Mouse (Mus musculus): ENCODE results near the gene Gna15. TPM values are rescaled to one million over a fixed set of nuclear protein-coding genes. Genes with fewer than 3 reads are reported as not detected.

The Gna15 gene
- polyA plus RNA-seq, 1 experiment from 2014 or later: 1.7 TPM

DNA sequence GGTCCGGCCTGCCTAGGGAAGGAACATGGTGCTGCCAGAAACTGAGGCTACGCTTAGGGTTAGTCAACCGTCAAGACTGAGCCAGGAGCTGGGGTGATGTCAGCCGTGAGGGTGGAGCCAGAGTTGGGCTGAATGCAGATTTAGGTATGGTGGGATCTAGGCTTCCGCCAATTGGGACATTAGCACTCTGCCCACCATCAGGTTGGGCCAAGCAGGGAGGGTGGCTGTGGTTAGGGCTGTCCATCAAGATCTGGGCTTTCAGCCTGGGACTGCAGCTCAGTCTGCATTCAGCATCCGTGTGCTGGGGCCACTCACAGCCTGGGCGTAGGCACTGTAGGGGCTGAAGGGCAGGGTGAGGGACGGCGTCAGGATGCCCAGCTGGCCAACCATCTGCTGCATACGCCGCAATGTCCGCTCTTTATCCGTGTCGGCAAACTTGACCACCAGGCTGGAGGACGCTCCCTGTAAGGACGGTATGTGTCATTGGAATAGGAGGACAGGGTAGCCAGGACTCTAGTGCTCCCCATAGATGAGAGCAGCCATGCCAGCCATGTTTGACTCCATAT is 56.3 kb downstream of the Gna15 start:
- WGBS: 83% methylated on average over 16 of the region's 16 CpGs
- Histone ChIP-seq H3K27ac (ENCODE audit: low read depth) (no peak overlapping the region), H3K36me3 (ENCODE audit: insufficient read depth) (no peaks in the 10 kb centered on the region), H3K9ac (no peak overlapping the region), H3K27me3 (ENCODE audit: insufficient read depth, low read length) (peaks cover 50% of the 10 kb centered on the region), H3K9me3 (ENCODE audit: low read depth, low read length) (no peaks in the 10 kb centered on the region), H3K4me1 (ENCODE audit: insufficient read depth) (peaks cover 3% of the 10 kb centered on the region; the same call in 1 of the 2 replicates), H3K4me2 (no peak overlapping the region), H3K4me3 (ENCODE audit: low read depth, low read length) (no peak overlapping the region)
- no peak for TF ChIP-seq CTCF (IDR thresholded peaks at IDR 0.05; ENCODE audit: low read depth)
- DNase-seq (no peak), ATAC-seq (ENCODE audit: insufficient read depth) (no peak)

DNA sequence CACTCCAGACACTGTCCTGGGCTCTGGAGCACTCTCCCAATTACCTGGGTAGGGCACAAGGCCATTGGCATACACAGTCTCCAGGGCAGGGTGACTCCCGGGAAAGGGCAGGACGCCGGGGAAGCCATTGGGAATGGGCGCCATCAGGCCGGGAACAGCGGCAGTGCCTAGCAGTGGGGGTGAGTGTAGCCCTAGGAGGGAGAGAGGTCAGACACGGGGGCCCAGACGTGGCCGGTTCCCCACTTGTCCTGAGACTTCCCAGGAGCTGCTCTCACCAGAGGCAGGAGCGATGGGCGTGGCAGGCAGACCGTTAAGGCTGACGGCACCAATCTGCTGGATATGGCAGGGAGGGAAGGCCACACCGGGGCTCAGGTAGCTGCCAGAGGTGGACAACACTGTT is 57.1 kb downstream of the Gna15 start:
- no peak overlapping the region for H3K27ac ChIP-seq (ENCODE audit: low read depth)
- peaks cover 3% of the 10 kb centered on the region; the same call in 1 of the 2 replicates for H3K4me1 ChIP-seq (ENCODE audit: insufficient read depth)
- H3K27me3 ChIP-seq (ENCODE audit: insufficient read depth, low read length): peaks cover 50% of the 10 kb centered on the region
- no peak overlapping the region for H3K4me3 ChIP-seq (ENCODE audit: low read depth, low read length)
- ATAC-seq (ENCODE audit: insufficient read depth): no peak
- 49% methylated on average over 14 of the region's 14 CpGs for WGBS
- no peaks in the 10 kb centered on the region for H3K9me3 ChIP-seq (ENCODE audit: low read depth, low read length)
- no peak overlapping the region for H3K9ac ChIP-seq
- DNase-seq: no peak
- TF ChIP-seq CTCF (IDR thresholded peaks at IDR 0.05; ENCODE audit: low read depth): no peak
- H3K4me2 ChIP-seq: no peak overlapping the region
- no peaks in the 10 kb centered on the region for H3K36me3 ChIP-seq (ENCODE audit: insufficient read depth)

DNA sequence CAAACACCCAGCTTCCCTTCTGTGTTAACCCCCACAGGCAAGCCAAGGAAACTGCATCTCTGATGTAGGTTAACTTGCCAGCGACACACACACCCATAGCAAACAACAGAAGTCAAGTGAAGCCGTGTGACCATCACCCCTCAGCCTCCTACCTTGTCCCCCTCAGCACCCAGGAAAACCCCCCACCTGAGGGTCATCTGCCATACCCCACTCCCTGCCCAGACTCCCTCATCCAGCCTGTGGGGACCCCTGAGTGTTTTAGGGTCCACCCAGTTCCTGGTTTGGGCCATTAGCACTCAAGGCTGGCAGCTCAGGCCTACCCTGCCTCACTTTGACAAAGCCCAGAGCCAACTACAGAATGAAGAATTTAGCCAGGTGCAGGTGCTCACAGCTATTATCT is 58.0 kb downstream of the Gna15 start:
- no peak for TF ChIP-seq CTCF (IDR thresholded peaks at IDR 0.05; ENCODE audit: low read depth)

DNA sequence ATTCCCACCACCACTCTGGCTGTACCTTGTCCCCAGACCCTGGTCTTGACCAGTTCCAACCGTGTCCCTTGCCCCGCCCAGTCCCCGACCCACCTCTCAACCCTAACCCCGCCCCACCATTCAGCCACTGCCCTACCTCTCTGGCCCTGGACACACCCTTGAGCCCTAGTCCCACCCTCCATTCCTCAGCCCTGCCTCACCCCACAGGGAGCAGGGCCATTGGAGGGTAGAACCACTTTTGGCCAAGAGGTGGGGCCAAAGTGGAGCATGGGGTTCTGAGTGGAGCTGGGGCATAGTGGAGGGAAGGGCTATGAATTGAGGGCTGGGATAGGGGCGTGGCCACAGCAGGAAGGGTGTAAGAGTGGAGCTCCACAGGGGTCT is 58.8 kb downstream of the Gna15 start:
- 10% methylated on average over 5 of the region's 5 CpGs for WGBS
- H3K9ac ChIP-seq: no peak overlapping the region
- peaks cover 64% of the 10 kb centered on the region for H3K27me3 ChIP-seq (ENCODE audit: insufficient read depth, low read length)
- no peak for TF ChIP-seq CTCF (IDR thresholded peaks at IDR 0.05; ENCODE audit: low read depth)
- DNase-seq: no peak
- H3K9me3 ChIP-seq (ENCODE audit: low read depth, low read length): no peaks in the 10 kb centered on the region
- H3K36me3 ChIP-seq (ENCODE audit: insufficient read depth): no peaks in the 10 kb centered on the region
- H3K4me3 ChIP-seq (ENCODE audit: low read depth, low read length): no peak overlapping the region
- no peak overlapping the region for H3K4me2 ChIP-seq
- H3K4me1 ChIP-seq (ENCODE audit: insufficient read depth): peaks cover 3% of the 10 kb centered on the region; the same call in 1 of the 2 replicates
- H3K27ac ChIP-seq (ENCODE audit: low read depth): no peak overlapping the region
- peak; percentile 31; the same call in 1 of the 2 replicates for ATAC-seq (ENCODE audit: insufficient read depth)

More for the DNA sequence above, 58.0 kb downstream of the Gna15 start:
- Histone ChIP-seq H3K4me3 (ENCODE audit: low read depth, low read length) (no peak overlapping the region), H3K27ac (ENCODE audit: low read depth) (no peak overlapping the region), H3K27me3 (ENCODE audit: insufficient read depth, low read length) (peaks cover 56% of the 10 kb centered on the region), H3K9ac (no peak overlapping the region), H3K9me3 (ENCODE audit: low read depth, low read length) (no peaks in the 10 kb centered on the region), H3K4me1 (ENCODE audit: insufficient read depth) (peaks cover 3% of the 10 kb centered on the region; the same call in 1 of the 2 replicates), H3K36me3 (ENCODE audit: insufficient read depth) (no peaks in the 10 kb centered on the region), H3K4me2 (no peak overlapping the region)
- DNase-seq (no peak), ATAC-seq (ENCODE audit: insufficient read depth) (no peak)
- 85% methylated on average over 2 of the region's 2 CpGs for WGBS

DNA sequence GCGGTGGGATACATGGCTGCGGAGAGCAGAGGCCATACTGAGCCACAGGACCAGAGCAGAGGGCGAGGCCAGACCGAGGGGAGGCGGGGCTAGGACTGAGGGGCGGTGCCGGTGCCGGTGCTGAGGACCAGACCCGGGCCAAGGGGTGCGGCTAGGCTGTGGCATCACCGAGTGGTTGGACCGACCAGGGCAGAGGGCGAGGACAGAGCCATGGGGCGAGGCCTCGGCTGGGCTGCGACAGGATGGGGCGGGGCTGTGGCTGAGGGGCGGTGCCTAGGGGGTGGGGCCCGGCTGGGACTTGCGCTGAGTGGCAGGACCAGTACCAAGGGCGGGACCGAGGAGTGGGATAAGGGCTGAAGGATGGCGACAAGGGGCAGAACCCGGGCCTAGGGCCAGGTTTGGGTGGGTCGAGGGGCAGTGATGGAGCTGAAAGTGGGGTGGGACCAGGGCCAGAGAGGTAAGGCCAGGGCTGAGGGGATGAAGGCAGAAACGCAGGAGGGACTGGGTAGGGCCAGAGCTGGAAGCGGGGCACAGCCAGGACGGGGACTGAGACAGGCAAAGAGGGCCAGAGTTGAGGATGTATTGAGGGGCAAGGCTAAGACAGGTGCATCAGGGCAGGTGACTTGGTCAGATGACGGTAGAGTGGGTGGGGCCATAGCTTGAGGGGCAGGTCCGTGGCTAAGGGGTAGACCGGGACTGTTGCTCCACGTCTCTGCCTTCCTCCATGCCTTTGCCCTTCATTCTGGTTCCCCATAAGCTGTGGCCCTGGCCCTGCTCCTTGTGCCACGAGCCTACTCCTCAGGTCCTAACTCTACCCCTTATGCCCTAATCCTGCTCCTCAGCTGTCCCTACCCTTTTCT is 59.4 kb downstream of the Gna15 start:
- no peak overlapping the region for H3K9ac ChIP-seq
- peaks cover 70% of the 10 kb centered on the region for H3K27me3 ChIP-seq (ENCODE audit: insufficient read depth, low read length)
- ATAC-seq (ENCODE audit: insufficient read depth) (peak; percentile 77), DNase-seq (peak; percentile 52)
- no peaks in the 10 kb centered on the region for H3K9me3 ChIP-seq (ENCODE audit: low read depth, low read length)
- no peaks in the 10 kb centered on the region for H3K36me3 ChIP-seq (ENCODE audit: insufficient read depth)
- H3K4me2 ChIP-seq: peak overlapping the region; percentile 57
- no peak overlapping the region for H3K27ac ChIP-seq (ENCODE audit: low read depth)
- 4% methylated on average over 33 of the region's 33 CpGs for WGBS
- no peak for TF ChIP-seq CTCF (IDR thresholded peaks at IDR 0.05; ENCODE audit: low read depth)
- peak overlapping the region; percentile 29 for H3K4me3 ChIP-seq (ENCODE audit: low read depth, low read length)
- H3K4me1 ChIP-seq (ENCODE audit: insufficient read depth): peaks cover 3% of the 10 kb centered on the region; the same call in 1 of the 2 replicates

DNA sequence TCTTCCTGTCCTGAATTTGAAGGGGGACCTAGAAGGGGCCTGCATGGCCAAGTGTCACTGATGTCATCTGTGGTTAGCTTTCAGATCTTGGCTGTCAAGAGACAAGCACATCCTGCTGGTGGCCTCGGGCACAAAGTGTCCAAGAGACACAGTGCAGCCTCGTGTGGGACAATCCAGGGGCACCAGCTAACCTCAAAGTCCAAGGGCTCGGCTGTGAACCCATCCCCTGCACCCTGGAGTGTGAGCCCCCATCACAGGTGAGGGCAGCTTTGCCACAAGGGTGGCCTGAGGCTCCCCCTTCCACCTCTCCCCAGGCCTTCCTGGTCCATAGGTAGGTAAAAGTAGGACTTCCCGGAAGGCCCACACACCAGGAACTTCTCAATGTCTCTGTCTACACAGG is 60.5 kb downstream of the Gna15 start:
- no peaks in the 10 kb centered on the region for H3K9me3 ChIP-seq (ENCODE audit: low read depth, low read length)
- DNase-seq (no peak), ATAC-seq (ENCODE audit: insufficient read depth) (no peak)
- peaks cover 3% of the 10 kb centered on the region; the same call in 1 of the 2 replicates for H3K4me1 ChIP-seq (ENCODE audit: insufficient read depth)
- H3K36me3 ChIP-seq (ENCODE audit: insufficient read depth): no peaks in the 10 kb centered on the region
- TF ChIP-seq CTCF (IDR thresholded peaks at IDR 0.05; ENCODE audit: low read depth): no peak
- 61% methylated on average over 4 of the region's 4 CpGs for WGBS
- no peak overlapping the region for H3K4me3 ChIP-seq (ENCODE audit: low read depth, low read length)
- peaks cover 79% of the 10 kb centered on the region for H3K27me3 ChIP-seq (ENCODE audit: insufficient read depth, low read length)
- H3K4me2 ChIP-seq: no peak overlapping the region; the same call in 1 of the 2 replicates
- H3K9ac ChIP-seq: no peak overlapping the region
- H3K27ac ChIP-seq (ENCODE audit: low read depth): no peak overlapping the region

DNA sequence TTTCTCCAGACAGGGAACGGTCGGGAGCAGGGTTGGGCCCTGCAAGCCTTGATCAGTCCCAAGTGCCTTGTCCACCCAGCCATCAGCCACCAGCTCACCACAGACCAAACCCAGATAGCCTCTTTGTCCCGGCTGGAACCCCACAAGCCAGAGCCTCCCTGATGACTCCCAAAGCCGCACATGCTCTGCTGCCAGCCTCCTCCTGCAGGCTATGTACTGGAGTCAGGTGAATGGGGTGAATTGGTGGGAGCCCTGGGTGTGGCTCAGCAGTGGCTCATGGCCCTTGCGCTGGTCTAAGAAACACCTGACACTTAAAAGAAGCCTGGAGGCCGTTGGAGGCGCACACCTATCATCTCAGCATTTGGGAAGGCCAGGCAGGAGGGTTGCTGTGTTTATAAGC is 61.1 kb downstream of the Gna15 start:
- Histone ChIP-seq H3K9me3 (ENCODE audit: low read depth, low read length) (no peaks in the 10 kb centered on the region), H3K27me3 (ENCODE audit: insufficient read depth, low read length) (peaks cover 82% of the 10 kb centered on the region), H3K4me3 (ENCODE audit: low read depth, low read length) (no peak overlapping the region), H3K9ac (no peak overlapping the region), H3K4me1 (ENCODE audit: insufficient read depth) (peaks cover 3% of the 10 kb centered on the region; the same call in 1 of the 2 replicates), H3K36me3 (ENCODE audit: insufficient read depth) (no peaks in the 10 kb centered on the region), H3K27ac (ENCODE audit: low read depth) (no peak overlapping the region), H3K4me2 (no peak overlapping the region)
- no peak for DNase-seq
- ATAC-seq (ENCODE audit: insufficient read depth): no peak
- no peak for TF ChIP-seq CTCF (IDR thresholded peaks at IDR 0.05; ENCODE audit: low read depth)
- WGBS: 72% methylated on average over 7 of the region's 7 CpGs

All from lung, embryonic 14.5 days (tissue).